Mouse (Mus musculus) G1E (cell line): ENCODE results near the gene C1rl. TPM values are rescaled to one million over a fixed set of nuclear protein-coding genes. Genes with fewer than 3 reads are reported as not detected.
"Not testable (repeated sequence)": the region's sequence is repeated elsewhere in the genome, so short reads cannot be mapped to it uniquely, and the experiment has no call there.

ENCODE experiments used
- ATAC-seq: 2 replicates; pipeline ENCODE4 v1.8.0; 2016; ENCODE audit warnings: mild to moderate bottlenecking; ENCODE audit not compliant: insufficient number of reproducible peaks, poor library complexity, low FRiP score, severe bottlenecking; ENCODE audit errors: extremely low read depth
- DNase-seq: peaks from one replicate; pipeline ENCODE4 v3.0.0; 2012; ENCODE audit warnings: low spot score
- H3K27me3 ChIP-seq: 2 replicates; pipeline ENCODE4 v1.6.1; 2012; ENCODE audit warnings: mild to moderate bottlenecking, low read length, inconsistent platforms; ENCODE audit not compliant: insufficient read depth
- H3K36me3 ChIP-seq: replicated peaks from 2 replicates; pipeline ENCODE3; 2012; ENCODE audit warnings: mild to moderate bottlenecking, inconsistent platforms
- H3K4me1 ChIP-seq: 2 replicates; pipeline ENCODE4 v1.6.1; 2012; ENCODE audit warnings: low read depth, low read length, inconsistent platforms, mixed read lengths; ENCODE audit not compliant: insufficient read depth
- H3K4me3 ChIP-seq: 2 replicates; pipeline ENCODE4 v1.5.1; 2012; ENCODE audit warnings: low read depth, mild to moderate bottlenecking, inconsistent platforms, low read length, moderate library complexity, mixed read lengths
- H3K9me3 ChIP-seq: replicated peaks from 2 replicates; pipeline ENCODE4 v1.6.1; 2012; ENCODE audit warnings: inconsistent platforms
- CTCF ChIP-seq: IDR thresholded peaks from 2 replicates; pipeline ENCODE4 v1.5.1; 2012; ENCODE audit warnings: low read depth, low read length, inconsistent platforms, mixed read lengths
- GATA1 ChIP-seq: IDR thresholded peaks from 2 replicates; pipeline ENCODE4 v1.6.1; 2012; ENCODE audit warnings: borderline replicate concordance, low read length, inconsistent platforms, mixed read lengths
- GATA2 ChIP-seq: IDR thresholded peaks from 2 replicates; pipeline ENCODE4 v1.6.1; 2012; ENCODE audit warnings: low read depth, low read length, inconsistent platforms, borderline replicate concordance
- POLR2AphosphoS5 ChIP-seq: IDR thresholded peaks from 2 replicates; pipeline ENCODE4 v1.6.1; 2012; ENCODE audit warnings: low read depth, low read length, inconsistent platforms; ENCODE audit not compliant: insufficient replicate concordance
- TAL1 ChIP-seq: conservative IDR thresholded peaks from 2 replicates; pipeline ENCODE4 v1.6.1; 2012; ENCODE audit warnings: low read depth, low read length, inconsistent platforms, mixed read lengths
- polyA plus RNA-seq: library from polyadenylated mRNA; stranded (reverse); fragments of >175 nt; gene quantifications from 2 replicates; pipeline ENCODE4 v1.2.3, GENCODE M21; 2012
- total RNA-seq, 2 experiments: library from RNA; stranded (forward) in 1 of 2; stranded (reverse) in 1 of 2; fragments of 200-1000 nt in 1 of 2; fragments of >200 nt in 1 of 2; fragmentation: Nextera tagmentation in 1 of 2; gene quantifications; 2 replicates each; pipeline ENCODE4 v1.2.3; 2014 to 2017

The C1rl gene
- total and polyA plus RNA-seq, 3 experiments = 0.05 to 0.10 TPM; not detected in 1

DNA sequence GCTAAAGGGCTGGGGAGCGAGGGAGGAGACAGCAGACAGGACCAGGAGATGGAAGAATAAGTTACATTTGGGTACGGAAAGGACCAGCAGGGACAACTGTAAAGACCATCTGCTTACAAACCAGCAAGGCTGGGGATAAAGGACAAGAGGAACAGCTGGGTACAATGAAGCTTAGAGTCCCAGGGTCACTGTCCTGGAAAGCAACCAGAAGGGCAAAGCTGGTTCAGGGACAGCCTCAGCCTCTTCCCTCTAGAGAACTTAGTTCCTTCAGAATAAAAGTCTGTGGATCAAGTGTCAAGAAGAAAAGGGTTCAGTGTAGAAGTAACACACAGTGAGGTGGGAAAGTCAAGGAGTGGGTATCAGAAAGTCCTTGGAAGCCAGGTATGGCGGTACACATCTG lies 21.8 kb upstream of the C1rl start:
- H3K4me1 ChIP-seq = peaks cover 22% of the 10 kb centered on the region
- H3K36me3 ChIP-seq = no peaks in the 10 kb centered on the region
- no peak overlapping the region for H3K4me3 ChIP-seq
- ATAC-seq (no peak), DNase-seq (no peak)
- H3K27me3 ChIP-seq = peaks cover 3% of the 10 kb centered on the region; the same call in 1 of the 2 replicates
- no peak for TF ChIP-seq GATA2
- no peak for TF ChIP-seq CTCF
- TF ChIP-seq GATA1 = no peak
- TF ChIP-seq POLR2AphosphoS5 = no peak
- TF ChIP-seq TAL1 = no peak
- no peaks in the 10 kb centered on the region for H3K9me3 ChIP-seq

DNA sequence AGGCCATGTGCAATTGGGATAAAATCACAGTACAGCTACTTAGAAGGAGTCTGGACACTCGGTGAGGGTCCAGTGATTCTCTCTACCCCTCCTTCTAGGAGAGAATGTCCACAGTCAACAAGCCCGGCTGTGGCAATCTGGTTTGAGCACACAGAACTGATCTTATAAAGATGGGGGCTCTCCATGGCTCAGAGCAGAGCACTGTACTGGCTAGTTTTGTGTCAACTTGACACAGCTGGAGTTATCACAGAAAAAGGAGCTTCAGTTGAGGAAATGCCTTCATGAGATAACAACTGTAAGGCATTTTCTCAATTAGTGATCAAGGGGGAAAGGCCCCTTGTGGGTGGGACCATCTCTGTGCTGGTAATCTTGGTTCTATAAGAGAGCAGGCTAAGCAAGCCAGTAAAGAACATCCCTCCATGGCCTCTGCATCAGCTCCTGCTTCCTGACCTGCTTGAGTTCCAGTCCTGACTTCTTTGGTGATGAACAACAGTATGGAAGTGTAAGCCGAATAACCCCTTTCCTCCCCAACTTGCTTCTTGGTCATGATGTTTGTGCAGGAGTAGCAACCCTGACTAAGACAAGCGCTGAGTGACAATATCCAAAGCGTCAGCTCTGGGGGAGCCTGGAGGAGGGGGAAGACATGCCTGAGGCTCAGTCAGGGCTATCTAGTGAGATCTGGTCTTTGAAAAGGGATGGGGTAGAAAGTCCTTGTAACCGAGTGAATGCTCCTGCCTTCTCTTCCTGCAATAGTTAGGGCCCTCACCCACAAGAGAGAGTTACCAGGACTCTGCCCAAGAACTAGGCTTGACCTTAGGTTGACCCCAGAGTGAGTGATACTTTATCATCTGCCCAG lies 20.9 kb upstream of the C1rl start:
- H3K4me3 ChIP-seq, DNase-seq: not testable (repeated sequence)
- ATAC-seq = peak; percentile 15; the same call in 1 of the 2 replicates

DNA sequence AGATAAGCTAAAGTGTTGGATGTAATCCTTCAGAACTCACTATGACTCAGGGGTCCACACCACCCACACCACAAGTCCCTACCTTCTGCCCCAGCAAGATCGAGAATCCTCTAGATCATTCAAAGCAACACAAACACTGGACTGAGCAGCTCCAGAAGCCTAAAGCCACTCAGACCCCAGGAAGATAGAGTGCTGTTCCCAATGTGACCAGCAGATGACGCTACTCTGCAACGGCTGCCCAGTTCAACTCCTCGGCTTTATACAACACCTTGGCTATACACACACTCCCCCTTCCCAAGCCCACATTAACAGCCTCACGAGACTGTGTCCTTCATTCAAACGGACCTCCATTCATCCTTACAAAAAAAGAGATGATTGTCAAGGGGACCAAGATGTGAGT lies 20.1 kb upstream of the C1rl start:
- no peak overlapping the region; the same call in 1 of the 2 replicates for H3K4me3 ChIP-seq
- TF ChIP-seq CTCF (peak; percentile 93), GATA2 (no peak)
- ATAC-seq = no peak
- no peaks in the 10 kb centered on the region for H3K9me3 ChIP-seq
- H3K27me3 ChIP-seq = peaks cover 7% of the 10 kb centered on the region; the same call in 1 of the 2 replicates
- no peaks in the 10 kb centered on the region for H3K36me3 ChIP-seq
- peak; percentile 27 for DNase-seq
- H3K4me1 ChIP-seq = peaks cover 22% of the 10 kb centered on the region

More for the DNA sequence above, 20.9 kb upstream of the C1rl start:
- H3K9me3 ChIP-seq, H3K36me3 ChIP-seq, H3K27me3 ChIP-seq: not testable (repeated sequence)
- H3K4me1 ChIP-seq = peaks cover 22% of the 10 kb centered on the region

DNA sequence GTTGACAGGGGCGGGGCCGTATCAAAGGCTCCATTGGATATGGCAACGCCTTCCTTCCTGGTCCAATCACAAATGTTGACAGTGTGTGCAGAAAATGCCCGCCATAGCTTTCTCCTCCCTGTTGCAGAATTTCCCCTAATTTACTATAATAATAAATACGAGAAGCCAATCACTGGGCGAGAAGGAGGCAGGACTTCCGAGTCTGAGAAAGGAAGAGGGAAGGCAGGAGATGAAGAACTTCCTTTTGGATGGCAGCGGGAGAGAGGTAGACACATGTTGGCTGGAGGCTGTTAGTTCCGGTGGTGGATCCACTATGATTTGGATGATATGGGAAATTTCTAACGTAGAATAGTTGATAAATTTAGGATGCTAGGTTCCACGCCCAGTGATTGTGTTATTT lies 18.3 kb upstream of the C1rl start:
- peaks cover 22% of the 10 kb centered on the region for H3K4me1 ChIP-seq
- TF ChIP-seq GATA1 (no peak), GATA2 (no peak), POLR2AphosphoS5 (no peak), CTCF (no peak), TAL1 (no peak)
- ATAC-seq (no peak), DNase-seq (no peak)
- no peaks in the 10 kb centered on the region for H3K9me3 ChIP-seq
- H3K4me3 ChIP-seq = no peak overlapping the region
- peaks cover 15% of the 10 kb centered on the region; the same call in 1 of the 2 replicates for H3K27me3 ChIP-seq
- no peaks in the 10 kb centered on the region for H3K36me3 ChIP-seq

DNA sequence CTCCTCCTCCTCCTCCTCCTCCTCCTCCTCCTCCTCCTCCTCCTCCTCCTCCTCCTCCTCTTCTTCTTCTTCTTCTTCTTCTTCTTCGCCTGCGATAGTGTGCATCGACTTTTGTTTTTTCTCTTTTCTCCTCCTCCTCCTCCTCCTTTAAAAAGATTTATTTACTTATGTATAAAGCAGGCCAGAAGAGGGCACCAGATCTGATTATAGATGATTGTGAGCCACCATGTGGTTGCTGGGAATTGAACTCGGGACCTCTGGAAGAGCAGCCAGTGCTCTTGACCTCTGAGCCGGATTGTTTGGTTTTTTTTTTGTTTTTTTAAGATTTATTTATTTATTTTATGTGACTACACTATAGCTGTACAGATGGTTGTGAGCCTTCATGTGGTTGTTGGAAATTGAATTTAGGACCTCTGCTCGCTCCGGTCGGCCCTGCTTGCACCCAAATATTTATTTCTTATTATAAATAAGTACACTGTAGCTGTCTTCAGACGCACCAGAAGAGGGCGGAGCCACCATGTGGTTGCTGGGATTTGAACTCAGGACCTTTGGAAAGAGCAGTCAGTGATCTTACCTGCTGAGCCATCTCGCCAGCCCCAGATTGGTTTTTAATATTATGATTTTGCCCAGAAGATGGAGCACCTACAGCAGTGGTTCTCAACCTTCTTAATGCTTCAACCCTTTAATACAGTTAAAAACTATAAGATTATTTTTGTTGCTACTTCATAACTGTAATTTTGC lies 17.4 kb upstream of the C1rl start:
- not testable (repeated sequence) for H3K9me3 ChIP-seq, H3K4me3 ChIP-seq, H3K36me3 ChIP-seq, DNase-seq, ATAC-seq
- Histone ChIP-seq H3K27me3 (peaks cover 15% of the 10 kb centered on the region; the same call in 1 of the 2 replicates), H3K4me1 (peaks cover 22% of the 10 kb centered on the region)

DNA sequence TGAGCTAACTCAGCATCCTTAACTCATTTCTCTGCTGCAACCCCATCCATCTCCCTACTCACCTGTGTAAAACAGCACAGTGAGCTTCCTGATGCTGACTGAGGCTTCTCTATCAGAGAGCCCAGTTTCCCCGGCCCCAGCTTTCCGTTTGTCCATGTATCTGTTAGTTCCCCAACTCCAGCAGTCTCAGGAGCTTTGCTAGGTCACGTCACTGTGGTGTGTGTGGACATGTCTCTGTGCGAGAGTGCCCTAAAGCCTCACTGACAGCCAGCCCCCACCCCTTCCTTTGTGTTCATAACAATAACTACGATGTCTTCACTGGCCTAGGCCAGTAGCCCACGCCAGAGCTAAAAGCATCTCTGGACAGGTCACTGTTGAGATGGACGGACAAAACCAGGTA lies 16.7 kb upstream of the C1rl start:
- ATAC-seq (no peak), DNase-seq (no peak)
- peaks cover 17% of the 10 kb centered on the region for H3K4me1 ChIP-seq
- TF ChIP-seq POLR2AphosphoS5 = no peak
- TF ChIP-seq GATA2 = no peak
- TF ChIP-seq GATA1 = no peak
- no peak for TF ChIP-seq CTCF
- no peak for TF ChIP-seq TAL1
- H3K27me3 ChIP-seq = peaks cover 12% of the 10 kb centered on the region; the same call in 1 of the 2 replicates
- no peaks in the 10 kb centered on the region for H3K36me3 ChIP-seq
- no peaks in the 10 kb centered on the region for H3K9me3 ChIP-seq
- H3K4me3 ChIP-seq = no peak overlapping the region

DNA sequence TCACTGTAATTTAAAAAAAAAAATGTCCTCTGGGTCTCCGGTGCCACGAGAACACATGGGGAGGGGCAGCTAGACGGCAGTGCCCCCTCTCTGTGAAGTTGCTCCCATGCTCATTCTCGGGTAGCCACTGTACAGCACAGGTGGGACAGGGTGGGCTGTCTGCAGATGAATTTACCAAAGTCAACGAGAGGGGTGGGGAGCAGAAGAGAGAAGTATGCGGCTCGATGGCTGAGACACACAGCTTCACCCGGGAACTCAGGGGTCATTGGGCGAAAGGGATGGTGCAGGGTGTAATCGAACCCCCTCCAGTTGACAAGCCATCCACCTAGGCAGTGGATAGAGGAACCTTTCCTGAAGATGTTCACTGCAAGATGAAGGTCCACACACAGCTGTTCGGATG lies 16.1 kb upstream of the C1rl start:
- Histone ChIP-seq H3K9me3 (no peaks in the 10 kb centered on the region), H3K27me3 (peaks cover 12% of the 10 kb centered on the region; the same call in 1 of the 2 replicates), H3K4me3 (no peak overlapping the region), H3K36me3 (no peaks in the 10 kb centered on the region), H3K4me1 (peaks cover 14% of the 10 kb centered on the region)
- DNase-seq = no peak
- TF ChIP-seq TAL1 = no peak
- TF ChIP-seq CTCF = no peak
- TF ChIP-seq POLR2AphosphoS5 = no peak
- no peak for TF ChIP-seq GATA1
- no peak for TF ChIP-seq GATA2
- ATAC-seq = no peak
